In genomic region chr2:151961284-151962196, GRCm38 (mm10) we compare ENCODE assay signal across 9 mouse cellular contexts. TPM values are rescaled to one million over a fixed set of nuclear protein-coding genes. Genes with fewer than 3 reads are reported as not detected.
DNase-seq lines count a peak whose midpoint lies in the region; ATAC-seq and TF ChIP-seq lines count a peak whose summit lies in the region.
"Had no signal": no experiment of that assay in that cellular context is flagged by ENCODE, and none has a peak within 500 bp of the region (broad histone marks: within the 10 kb centered on the region; RNA-seq: fewer than 3 reads in every experiment).

No protein-coding gene starts in this region.

- H3K4me2 ChIP-seq in forebrain, embryonic 15.5 days (replicated peaks) = no peak overlapping the region
- H3K4me2 ChIP-seq in forebrain, embryonic 12.5 days = no peak overlapping the region
- no peak overlapping the region for H3K4me2 ChIP-seq in embryonic facial prominence, embryonic 13.5 days
- no peak overlapping the region for H3K4me2 ChIP-seq in midbrain, embryonic 16.5 days (ENCODE audit: low read length)

- intact Hi-C loops in left cerebral cortex, adult 2 months (cut with DNase I) = no loop called here
- intact Hi-C loops in left cerebral cortex, postnatal 4 days (cut with DNase I) = no loop called here

- DNase-seq in left cerebral cortex, adult 2 months (ENCODE audit: extremely low spot score in 1 of 2, low spot score in 2 of 2) = no peak
- no peak for DNase-seq in left cerebral cortex, postnatal 4 days
- DNase-seq in B cell, adult 2 months = no peak

- H3K4me3 ChIP-seq in forebrain, embryonic 15.5 days = no peak overlapping the region
- H3K4me3 ChIP-seq in forebrain, embryonic 12.5 days (replicated peaks) = no peak overlapping the region
- H3K4me3 ChIP-seq in left cerebral cortex, adult 2 months = no peak overlapping the region
- no peak overlapping the region for H3K4me3 ChIP-seq in embryonic facial prominence, embryonic 13.5 days
- H3K4me3 ChIP-seq in midbrain, embryonic 16.5 days (ENCODE audit: low read depth, low read length) = no peak overlapping the region

- 38% methylated on average over 9 of the region's 9 CpGs for WGBS in forebrain, embryonic 15.5 days
- WGBS in forebrain, embryonic 12.5 days = 43% methylated on average over 9 of the region's 9 CpGs
- WGBS in embryonic facial prominence, embryonic 13.5 days = 40% methylated on average over 9 of the region's 9 CpGs
- 34% methylated on average over 9 of the region's 9 CpGs for WGBS in midbrain, embryonic 16.5 days

- no peaks in the 10 kb centered on the region for H3K9me3 ChIP-seq in forebrain, embryonic 15.5 days
- no peaks in the 10 kb centered on the region for H3K9me3 ChIP-seq in forebrain, embryonic 12.5 days
- H3K9me3 ChIP-seq in embryonic facial prominence, embryonic 13.5 days = no peaks in the 10 kb centered on the region
- no peaks in the 10 kb centered on the region for H3K9me3 ChIP-seq in midbrain, embryonic 16.5 days (replicated peaks; ENCODE audit: control insufficient read depth, low read length, poor library complexity, severe bottlenecking)

- no peaks in the 10 kb centered on the region for H3K27me3 ChIP-seq in forebrain, embryonic 15.5 days
- no peaks in the 10 kb centered on the region for H3K27me3 ChIP-seq in forebrain, embryonic 12.5 days
- no peaks in the 10 kb centered on the region for H3K27me3 ChIP-seq in embryonic facial prominence, embryonic 13.5 days
- H3K27me3 ChIP-seq in midbrain, embryonic 16.5 days (ENCODE audit: control insufficient read depth, insufficient read depth, low read depth, low read length) = no peaks in the 10 kb centered on the region

- 0 out of 2 replicates have a peak overlapping the region, but pooled peaks have one; percentile 44 for H3K27ac ChIP-seq in forebrain, embryonic 15.5 days (replicated peaks)
- H3K27ac ChIP-seq in forebrain, embryonic 12.5 days = no peak overlapping the region
- H3K27ac ChIP-seq in left cerebral cortex, adult 2 months = peak overlapping the region; percentile 24; the same call in 1 of the 2 replicates
- H3K27ac ChIP-seq in embryonic facial prominence, embryonic 13.5 days = peak overlapping the region; percentile 64; the same call in 1 of the 2 replicates
- H3K27ac ChIP-seq in midbrain, embryonic 16.5 days (ENCODE audit: low read length) = peak overlapping the region; percentile 15; the same call in 1 of the 2 replicates

- no peaks in the 10 kb centered on the region for H3K36me3 ChIP-seq in forebrain, embryonic 15.5 days
- H3K36me3 ChIP-seq in forebrain, embryonic 12.5 days (replicated peaks) = no peaks in the 10 kb centered on the region
- H3K36me3 ChIP-seq in embryonic facial prominence, embryonic 13.5 days = no peaks in the 10 kb centered on the region
- H3K36me3 ChIP-seq in midbrain, embryonic 16.5 days (ENCODE audit: control insufficient read depth, insufficient read depth, low read length) = no peaks in the 10 kb centered on the region

- TF ChIP-seq CTCF in left cerebral cortex, adult 2 months (IDR thresholded peaks at IDR 0.05) = no peak

- ATAC-seq in forebrain, embryonic 15.5 days (replicated peaks) = no peak
- no peak for ATAC-seq in forebrain, embryonic 12.5 days (ENCODE audit: low FRiP score)
- no peak for ATAC-seq in embryonic facial prominence, embryonic 13.5 days (ENCODE audit: insufficient number of reproducible peaks, insufficient read depth, low FRiP score, low TSS enrichment, low read depth)
- peak; percentile 34 for ATAC-seq in midbrain, embryonic 16.5 days
- ATAC-seq in cerebellum, adult (ENCODE audit: insufficient number of reproducible peaks, low FRiP score, low TSS enrichment) = no peak
- ATAC-seq: CD4-positive, CD25-positive, alpha-beta regulatory T cell, adult 4 months had no signal

- no peak overlapping the region for H3K9ac ChIP-seq in forebrain, embryonic 15.5 days (replicated peaks)
- H3K9ac ChIP-seq in forebrain, embryonic 12.5 days = no peak overlapping the region
- H3K9ac ChIP-seq in embryonic facial prominence, embryonic 13.5 days = no peak overlapping the region
- H3K9ac ChIP-seq in midbrain, embryonic 16.5 days (ENCODE audit: low read depth, low read length) = no peak overlapping the region

- H3K4me1 ChIP-seq in forebrain, embryonic 15.5 days = peaks cover 36% of the 10 kb centered on the region
- H3K4me1 ChIP-seq in forebrain, embryonic 12.5 days = peaks cover 47% of the 10 kb centered on the region
- peaks cover 34% of the 10 kb centered on the region for H3K4me1 ChIP-seq in embryonic facial prominence, embryonic 13.5 days
- H3K4me1 ChIP-seq in midbrain, embryonic 16.5 days (ENCODE audit: control insufficient read depth, insufficient read depth, low read length) = peaks cover 18% of the 10 kb centered on the region

RNA-seq across cellular contexts. Expression of gene Fam110a, which starts 18.5 kb away (rescaled TPM):
- 71.9 and 75.2 TPM in 2 replicates for polyA plus RNA-seq in forebrain, embryonic 15.5 days (2015; fragmentation: Nextera tagmentation; extraction: Ambion mirVana)
- polyA plus RNA-seq in forebrain, embryonic 12.5 days (2016; fragmentation: Nextera tagmentation; extraction: Ambion mirVana) = 90.2 and 96.2 TPM in 2 replicates
- total RNA-seq in left cerebral cortex, adult 2 months (2021) = 1 to 10 TPM; 6.6 to 6.7 TPM
- total RNA-seq in left cerebral cortex, postnatal 4 days (2021) = 10 to 100 TPM; 19.0 to 20.5 TPM
- 20.9 and 23.7 TPM in 2 replicates for polyA plus RNA-seq in embryonic facial prominence, embryonic 13.5 days (2015; fragmentation: Nextera tagmentation; extraction: Ambion mirVana)
- polyA plus RNA-seq in midbrain, embryonic 16.5 days (2015; fragmentation: Nextera tagmentation; extraction: Ambion mirVana) = 57.5 and 59.1 TPM in 2 replicates

RNA-seq across cellular contexts. Expression of gene Slc52a3, which starts 34.8 kb away (rescaled TPM):
- polyA plus RNA-seq in forebrain, embryonic 15.5 days (2015; fragmentation: Nextera tagmentation; extraction: Ambion mirVana) = 0.84 and 1.3 TPM in 2 replicates
- 0.54 and 0.78 TPM in 2 replicates for polyA plus RNA-seq in forebrain, embryonic 12.5 days (2016; fragmentation: Nextera tagmentation; extraction: Ambion mirVana)
- total RNA-seq in left cerebral cortex, adult 2 months (2021) = 1 to 10 TPM; 2.6 to 2.9 TPM
- total RNA-seq in left cerebral cortex, postnatal 4 days (2021) = 1 to 10 TPM; 2.2 to 2.5 TPM
- polyA plus RNA-seq in embryonic facial prominence, embryonic 13.5 days (2015; fragmentation: Nextera tagmentation; extraction: Ambion mirVana) = 1.4 and 2.2 TPM in 2 replicates
- polyA plus RNA-seq in midbrain, embryonic 16.5 days (2015; fragmentation: Nextera tagmentation; extraction: Ambion mirVana) = 1.0 and 1.4 TPM in 2 replicates

RNA-seq across cellular contexts. Expression of gene Angpt4, which starts 50.5 kb away (rescaled TPM):
- polyA plus RNA-seq in forebrain, embryonic 15.5 days (2015; fragmentation: Nextera tagmentation; extraction: Ambion mirVana) = 0.20 TPM in 1 of 2 replicates, not detected in the other
- polyA plus RNA-seq in forebrain, embryonic 12.5 days (2016; fragmentation: Nextera tagmentation; extraction: Ambion mirVana) = 0.10 TPM in 1 of 2 replicates, not detected in the other
- not detected for total RNA-seq in left cerebral cortex, adult 2 months (2021)
- not detected for total RNA-seq in left cerebral cortex, postnatal 4 days (2021)
- 0.28 TPM in 1 of 2 replicates, not detected in the other for polyA plus RNA-seq in embryonic facial prominence, embryonic 13.5 days (2015; fragmentation: Nextera tagmentation; extraction: Ambion mirVana)
- 0.14 and 0.30 TPM in 2 replicates for polyA plus RNA-seq in midbrain, embryonic 16.5 days (2015; fragmentation: Nextera tagmentation; extraction: Ambion mirVana)
- polyA plus RNA-seq: CD4-positive, CD25-positive, alpha-beta regulatory T cell, adult 4 months had no signal
